Mouse (Mus musculus): Measurements from ENCODE around the gene Fam53a.

Fam53a gene

DNA sequence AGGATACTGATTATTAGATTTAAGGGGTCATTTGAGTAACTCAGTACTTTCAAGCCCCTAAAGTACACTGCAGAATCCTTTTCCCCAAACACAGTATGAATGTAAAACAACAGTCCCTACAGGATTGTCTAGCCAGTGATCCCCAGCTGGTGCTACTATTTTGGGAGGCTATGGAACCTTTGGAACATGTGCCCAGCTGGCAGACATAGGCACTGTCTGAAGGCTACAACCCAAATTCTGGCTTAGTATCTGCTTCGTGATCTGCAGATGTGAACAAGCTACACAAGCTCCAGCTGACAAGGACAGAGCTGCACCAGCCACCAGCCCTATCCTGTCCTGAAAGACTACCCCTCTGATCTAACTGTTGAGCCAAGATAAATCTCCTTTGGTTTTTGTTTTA is 3.1 kb upstream of the Fam53a start:
- in situ Hi-C loops (cut with MseI, MboI): no loop called here

DNA sequence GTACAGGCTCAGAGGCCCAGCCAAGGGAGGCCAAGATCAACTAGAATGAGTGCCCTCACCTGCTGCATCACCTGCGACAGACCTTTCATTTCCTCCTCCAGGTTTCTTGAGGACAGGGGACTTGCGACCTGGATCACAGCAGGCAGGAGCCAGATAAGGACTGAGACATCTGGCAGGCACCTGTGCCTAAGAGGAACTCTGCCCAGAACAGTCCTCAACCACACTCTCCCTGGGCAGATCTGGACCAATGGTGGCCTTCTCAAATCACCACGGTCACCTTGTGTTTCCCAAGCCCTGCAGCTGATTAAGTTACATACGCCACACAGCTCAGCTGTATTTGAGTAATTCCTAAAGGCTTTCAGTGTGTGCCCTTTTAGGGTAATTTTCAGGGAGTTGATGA is 1.2 kb upstream of the Fam53a start:
- in situ Hi-C loops (cut with MseI, MboI): no loop called here

GRCm38 (mm10) chr5:33630061-33630460 is 626 bp upstream of the Fam53a start:
- in situ Hi-C loops (cut with MseI, MboI): no loop called here

DNA sequence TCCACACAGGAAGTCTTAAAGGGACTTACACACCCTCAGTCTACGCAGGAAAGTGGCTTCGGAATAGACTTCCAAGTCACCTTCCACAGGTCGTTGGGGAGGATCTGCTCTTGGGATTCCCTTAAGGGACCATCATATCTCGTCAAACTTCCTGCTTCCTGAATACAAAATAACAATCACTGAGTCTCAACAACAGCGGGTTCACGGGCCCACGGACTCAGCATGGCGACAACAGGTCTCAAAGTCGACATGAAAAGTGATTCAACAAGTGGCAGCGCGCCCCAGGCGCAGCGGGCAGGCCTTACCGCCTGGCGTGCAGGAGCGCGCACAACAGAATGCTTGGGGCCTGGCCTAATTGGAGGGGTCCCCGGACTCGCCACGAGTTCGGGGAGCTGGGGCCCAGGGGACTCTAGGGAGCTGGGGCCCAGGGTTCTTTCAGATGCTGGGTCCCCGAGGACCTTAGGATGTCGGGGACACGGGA is 575 bp downstream of the Fam53a start:
- in situ Hi-C loops (cut with MseI, MboI): no loop called here

DNA sequence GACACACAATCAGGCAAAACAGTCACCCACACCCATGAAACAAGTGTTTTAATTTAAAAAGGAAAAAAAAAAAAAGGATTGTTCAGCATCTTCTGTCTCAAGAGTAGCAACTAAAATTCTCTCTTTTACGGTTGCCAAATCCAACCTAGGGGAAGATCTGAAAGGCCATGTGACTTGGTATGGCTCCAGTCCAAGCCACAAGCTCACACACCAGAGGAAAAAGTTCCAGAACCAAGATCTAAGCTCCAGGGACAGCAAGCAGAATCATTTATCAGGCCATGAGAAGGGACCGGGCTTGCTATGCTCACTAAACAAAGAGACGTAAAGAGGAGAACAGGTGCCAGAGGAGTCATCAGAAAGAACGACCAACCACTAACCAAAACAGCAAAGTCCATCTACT is 1.5 kb downstream of the Fam53a start:
- in situ Hi-C loops (cut with MseI, MboI): no loop called here

DNA sequence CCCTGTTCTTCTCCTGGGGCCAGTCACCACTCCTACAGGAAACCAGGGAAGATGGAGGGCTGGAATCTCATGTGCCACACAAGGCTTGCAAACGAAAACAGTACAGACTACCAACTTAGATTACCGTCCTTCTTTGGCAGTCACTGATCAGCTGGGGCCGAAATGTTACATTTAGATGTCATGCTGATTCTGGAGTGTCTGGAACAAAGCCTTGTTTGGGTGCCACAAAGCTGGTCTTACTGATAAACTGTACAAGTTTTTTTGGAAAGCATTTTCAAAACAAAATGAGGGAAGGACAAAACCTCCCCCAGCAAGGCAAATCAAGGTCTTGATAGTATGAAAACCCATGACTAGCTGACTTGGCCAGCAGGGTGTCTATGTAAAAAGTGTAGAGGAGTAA is 5.7 kb downstream of the Fam53a start:
- in situ Hi-C loops (cut with MseI, MboI): no loop called here

DNA sequence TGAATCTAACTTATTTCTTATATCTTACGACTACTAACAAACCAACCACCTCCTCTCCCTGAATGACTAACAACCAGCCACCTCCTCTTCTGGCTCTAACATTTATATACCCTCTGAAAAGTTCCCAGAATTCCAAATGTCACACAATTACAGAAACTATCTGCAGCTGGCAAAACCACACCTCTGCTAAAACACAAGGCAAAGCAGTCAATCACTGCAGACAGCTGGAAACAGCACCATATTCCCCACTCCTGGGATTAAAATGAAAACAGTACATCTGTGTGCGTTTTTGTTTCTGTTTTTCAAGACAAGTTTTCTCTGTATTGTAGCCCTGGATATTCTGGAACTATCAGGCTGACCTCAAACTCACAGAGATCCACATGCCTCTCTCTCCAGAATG is 6.8 kb downstream of the Fam53a start:
- in situ Hi-C loops (cut with MseI, MboI): no loop called here

- in situ Hi-C loops (cut with MseI, MboI): no loop called here
These were observed 15.0 kb downstream of the Fam53a start for GRCm38 (mm10) chr5:33614391-33614790.

GRCm38 (mm10) chr5:33611795-33612194 is 17.6 kb downstream of the Fam53a start:
- in situ Hi-C loops (cut with MseI, MboI): no loop called here

- in situ Hi-C loops (cut with MseI, MboI): no loop called here
These were observed 20.2 kb downstream of the Fam53a start for GRCm38 (mm10) chr5:33609226-33609625.

DNA sequence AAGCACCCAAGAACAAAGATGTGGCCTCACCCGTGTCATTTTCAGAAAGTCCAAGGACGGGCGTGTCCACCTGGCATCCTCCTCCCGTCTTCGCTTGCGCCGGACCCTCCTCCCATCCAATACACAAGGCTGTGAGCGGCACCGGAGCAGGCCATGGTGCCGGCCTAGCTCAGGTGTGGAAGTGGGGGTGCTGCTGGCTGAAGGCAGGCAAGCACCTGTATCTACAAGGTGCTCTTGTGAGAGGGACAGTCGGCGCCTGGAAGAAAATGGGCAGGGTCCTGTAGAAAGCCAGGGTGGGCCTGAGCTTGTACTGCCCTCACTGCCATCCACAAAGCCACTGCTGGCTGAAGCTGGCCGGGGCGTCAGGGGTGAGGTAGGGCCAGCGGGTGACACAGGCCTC is 22.0 kb downstream of the Fam53a start:
- in situ Hi-C loops (cut with MseI, MboI): no loop called here

- in situ Hi-C loops (cut with MseI, MboI): no loop called here
These were observed 22.8 kb downstream of the Fam53a start for GRCm38 (mm10) chr5:33606631-33607030.

- in situ Hi-C loops (cut with MseI, MboI): no loop called here
These were observed 24.1 kb downstream of the Fam53a start for GRCm38 (mm10) chr5:33605314-33605713.

GRCm38 (mm10) chr5:33593620-33594019 is 35.8 kb downstream of the Fam53a start:
- in situ Hi-C loops (cut with MseI, MboI): no loop called here

GRCm38 (mm10) chr5:33589221-33589888 is 40.1 kb downstream of the Fam53a start:
- in situ Hi-C loops (cut with MseI, MboI): loop anchor here (10.0 kb wide), 1 partner anchor 195 kb away; no protein-coding TSS in a partner anchor

DNA sequence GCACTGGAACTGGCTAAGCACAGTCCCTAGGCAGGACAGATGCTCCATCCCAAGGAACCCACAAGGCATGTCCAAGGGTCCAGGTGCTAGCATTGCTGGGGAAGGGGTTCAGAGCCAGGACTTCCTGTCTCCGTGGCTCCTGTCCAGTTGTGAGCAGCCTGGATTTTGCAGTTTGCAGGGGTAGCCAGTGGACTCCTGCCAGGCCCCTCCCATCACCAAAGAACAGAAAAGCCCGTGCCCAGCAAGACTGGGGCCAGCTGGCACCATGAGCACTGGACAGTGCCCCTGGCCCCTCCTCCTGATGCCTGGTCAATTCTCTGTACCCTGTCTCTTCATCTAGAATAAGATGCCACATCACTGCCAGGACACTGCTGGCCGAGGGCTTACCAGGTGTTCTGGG is 41.4 kb downstream of the Fam53a start:
- in situ Hi-C loops (cut with MseI, MboI): loop anchor here (10.0 kb wide), 1 partner anchor 193 kb away; no protein-coding TSS in a partner anchor

DNA sequence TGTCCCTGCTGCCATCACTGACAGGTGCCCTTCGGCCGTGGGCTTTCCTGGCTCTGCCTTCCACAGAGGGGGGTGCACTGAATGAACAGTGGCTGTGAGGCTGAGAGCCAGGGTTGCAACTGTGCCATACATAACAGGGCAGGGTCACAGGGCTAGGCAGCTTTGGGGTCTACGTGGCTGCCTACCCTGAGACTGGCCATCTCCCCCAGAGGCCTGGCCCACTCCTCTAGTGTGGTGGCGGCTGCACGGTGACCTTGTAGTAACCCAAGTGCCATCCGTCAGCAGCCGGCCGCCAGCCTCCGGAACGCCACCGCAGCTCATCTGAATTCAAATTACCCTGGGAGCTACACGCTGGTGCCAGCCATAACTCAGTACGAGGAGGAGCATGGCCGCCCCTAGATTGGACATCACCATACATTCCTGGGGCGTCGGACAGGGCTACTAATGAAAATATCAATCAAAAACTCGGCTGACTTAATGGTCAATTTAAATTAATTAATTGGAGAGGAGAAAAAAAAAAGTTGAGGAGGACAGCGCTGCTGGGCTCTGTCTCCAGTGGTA is 41.9 kb downstream of the Fam53a start:
- in situ Hi-C loops (cut with MseI, MboI): loop anchor here (10.0 kb wide), 1 partner anchor 193 kb away; no protein-coding TSS in a partner anchor

GRCm38 (mm10) chr5:33580336-33580735 is 49.1 kb downstream of the Fam53a start:
- in situ Hi-C loops (cut with MseI, MboI): loop anchor here (10.0 kb wide), 1 partner anchor 186 kb away; no protein-coding TSS in a partner anchor

GRCm38 (mm10) chr5:33574207-33574606 is 55.2 kb downstream of the Fam53a start:
- in situ Hi-C loops (cut with MseI, MboI): no loop called here

GRCm38 (mm10) chr5:33565886-33566285 is 63.5 kb downstream of the Fam53a start:
- in situ Hi-C loops (cut with MseI, MboI): no loop called here

- in situ Hi-C loops (cut with MseI, MboI): no loop called here
These were observed 73.0 kb downstream of the Fam53a start for GRCm38 (mm10) chr5:33556277-33556995.

Data from mouse trophoblast stem cell (cell line).